Mouse (Mus musculus) olfactory bulb, adult 2 months (tissue): ENCODE measurements around the gene Rnf182. TPM values are rescaled to one million over a fixed set of nuclear protein-coding genes. Genes with fewer than 3 reads are reported as not detected.

Experiments used
- H3K27ac ChIP-seq: fragments of 200-500 bp; 2 replicates; pipeline ENCODE4 v1.5.1; 2012; ENCODE audit warnings: low read depth, low read length; ENCODE audit not compliant: insufficient read depth
- H3K4me1 ChIP-seq: fragments of 200-500 bp; 2 replicates; pipeline ENCODE4 v1.6.1; 2012; ENCODE audit warnings: low read length; ENCODE audit not compliant: control insufficient read depth, insufficient read depth
- H3K4me3 ChIP-seq: fragments of 200-500 bp; 2 replicates; pipeline ENCODE4 v1.5.1; 2012; ENCODE audit warnings: mild to moderate bottlenecking, low read depth, low read length, moderate library complexity; ENCODE audit not compliant: insufficient read depth
- CTCF ChIP-seq: fragments of 200-500 bp; IDR thresholded peaks from 2 replicates; pipeline ENCODE4 v1.5.1; 2012; ENCODE audit warnings: low read depth, mild to moderate bottlenecking, low read length, moderate library complexity; ENCODE audit not compliant: insufficient read depth
- POLR2A ChIP-seq: fragments of 200-500 bp; IDR thresholded peaks from 2 replicates; pipeline ENCODE4 v1.6.1; 2012; ENCODE audit warnings: mild to moderate bottlenecking, low read depth, low read length, moderate library complexity; ENCODE audit not compliant: insufficient read depth
- WGBS: fragments of 180-500 bp; shearing (Covaris S2); methylation state at CpG from one replicate; pipeline ENCODE4 v1.1.7; 2018; 5-methylcytosine and 5-hydroxymethylcytosine counted together
- polyA plus RNA-seq: library from polyadenylated mRNA; stranded (reverse); fragments of >200 nt; gene quantifications from 2 replicates; pipeline ENCODE4 v1.2.4, GENCODE M21; 2012; ENCODE audit warnings: low replicate concordance; ENCODE audit not compliant: missing spikeins, insufficient read depth, insufficient read length

Rnf182 gene
- polyA plus RNA-seq, 1 experiment: not detected

DNA sequence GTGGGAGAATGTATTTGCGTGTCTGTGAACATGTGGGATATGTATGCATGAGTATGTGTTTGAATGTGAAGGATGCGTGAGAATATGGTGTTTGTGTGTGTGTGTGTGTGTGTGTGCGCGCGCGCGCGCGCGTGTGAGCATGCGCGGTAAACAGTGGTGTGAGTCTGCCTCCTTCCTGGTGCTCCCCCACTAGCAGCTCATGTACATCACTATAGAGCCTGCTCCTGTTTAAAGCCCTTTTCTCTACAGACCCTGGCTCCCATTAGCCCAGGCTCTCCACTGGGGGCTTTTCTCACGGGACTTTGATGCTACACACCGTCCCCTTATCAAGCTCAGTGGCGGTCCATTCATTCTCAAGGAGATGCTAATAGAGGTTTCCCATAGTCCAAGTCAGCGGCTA lies 32.5 kb upstream of the Rnf182 start:
- Histone ChIP-seq H3K27ac (no peak overlapping the region), H3K4me3 (no peak overlapping the region), H3K4me1 (peaks cover 8% of the 10 kb centered on the region; the same call in 1 of the 2 replicates)
- TF ChIP-seq CTCF (no peak), POLR2A (no peak)
- WGBS: 51% methylated on average over 16 of the region's 16 CpGs

DNA sequence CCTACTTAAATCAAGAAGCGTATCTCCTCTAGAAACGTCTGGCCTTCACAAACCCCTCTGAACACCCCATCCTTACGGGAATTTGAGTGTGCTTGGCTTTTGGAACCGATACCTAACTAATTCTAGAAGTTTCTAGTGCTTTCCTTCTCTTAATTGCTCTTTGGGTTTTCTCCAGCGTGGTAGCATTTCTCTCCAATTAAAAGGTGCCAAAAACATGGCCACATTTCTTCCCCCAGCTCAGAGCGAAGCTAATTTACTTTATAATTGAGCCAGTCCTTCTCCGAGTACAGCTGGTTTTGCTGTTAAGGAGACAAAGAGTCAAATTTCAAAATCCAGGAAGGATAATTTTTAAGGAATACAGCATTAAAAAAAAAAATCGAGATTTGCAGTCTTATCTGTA lies 32.0 kb upstream of the Rnf182 start:
- no peak for TF ChIP-seq POLR2A
- no peak for TF ChIP-seq CTCF
- Histone ChIP-seq H3K4me3 (no peak overlapping the region), H3K4me1 (peaks cover 8% of the 10 kb centered on the region; the same call in 1 of the 2 replicates), H3K27ac (no peak overlapping the region)
- WGBS: 43% methylated on average over 8 of the region's 8 CpGs

DNA sequence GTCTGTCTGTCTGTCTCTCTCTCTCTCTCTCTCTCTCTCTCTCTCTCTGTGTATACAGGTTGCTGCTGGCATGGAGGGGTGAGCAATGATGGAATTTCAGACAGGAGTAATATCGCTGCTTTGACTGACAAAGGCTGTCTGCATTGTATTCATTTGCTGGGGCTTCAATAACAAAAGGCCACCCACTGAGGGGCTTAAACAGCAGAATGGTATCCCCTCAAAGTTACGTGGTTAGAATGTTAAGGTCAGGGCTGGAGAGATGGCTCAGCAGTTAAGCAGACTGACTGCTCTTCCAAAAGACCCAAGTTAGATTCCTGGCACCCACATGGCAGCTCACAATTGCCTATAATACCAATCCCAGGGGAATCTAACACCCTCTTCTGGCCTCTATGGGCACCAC lies 30.2 kb upstream of the Rnf182 start:
- Histone ChIP-seq H3K27ac (no peak overlapping the region), H3K4me3 (no peak overlapping the region), H3K4me1 (0 out of 2 replicates have a peak, but pooled peaks cover 3% of the 10 kb centered on the region)
- WGBS: 86% methylated on average over 2 of the region's 2 CpGs
- no peak for TF ChIP-seq POLR2A
- TF ChIP-seq CTCF: no peak

DNA sequence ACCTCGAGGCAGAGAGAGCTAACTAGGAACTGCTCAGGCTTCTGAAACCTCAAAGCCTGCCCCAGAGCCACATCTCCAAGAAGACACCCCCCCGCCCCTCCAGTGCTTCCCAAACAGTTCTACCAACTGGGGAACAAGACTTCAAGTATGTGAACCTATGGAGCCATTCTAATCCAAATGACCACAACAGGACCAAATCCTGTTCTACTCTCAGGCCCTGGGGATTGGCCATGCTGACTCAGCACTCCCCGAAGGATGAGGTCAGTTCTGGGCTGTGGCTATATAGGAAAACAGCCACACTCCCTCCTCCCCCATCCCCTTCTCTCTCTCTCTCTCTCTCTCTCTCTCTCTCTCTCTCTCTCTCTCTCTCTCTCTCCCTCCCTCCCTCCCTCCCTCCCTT lies 28.5 kb upstream of the Rnf182 start:
- H3K27ac ChIP-seq: no peak overlapping the region
- no peak overlapping the region for H3K4me3 ChIP-seq
- no peak for TF ChIP-seq CTCF
- TF ChIP-seq POLR2A: no peak
- WGBS: 85% methylated on average over 3 of the region's 3 CpGs
- H3K4me1 ChIP-seq: 0 out of 2 replicates have a peak, but pooled peaks cover 3% of the 10 kb centered on the region

DNA sequence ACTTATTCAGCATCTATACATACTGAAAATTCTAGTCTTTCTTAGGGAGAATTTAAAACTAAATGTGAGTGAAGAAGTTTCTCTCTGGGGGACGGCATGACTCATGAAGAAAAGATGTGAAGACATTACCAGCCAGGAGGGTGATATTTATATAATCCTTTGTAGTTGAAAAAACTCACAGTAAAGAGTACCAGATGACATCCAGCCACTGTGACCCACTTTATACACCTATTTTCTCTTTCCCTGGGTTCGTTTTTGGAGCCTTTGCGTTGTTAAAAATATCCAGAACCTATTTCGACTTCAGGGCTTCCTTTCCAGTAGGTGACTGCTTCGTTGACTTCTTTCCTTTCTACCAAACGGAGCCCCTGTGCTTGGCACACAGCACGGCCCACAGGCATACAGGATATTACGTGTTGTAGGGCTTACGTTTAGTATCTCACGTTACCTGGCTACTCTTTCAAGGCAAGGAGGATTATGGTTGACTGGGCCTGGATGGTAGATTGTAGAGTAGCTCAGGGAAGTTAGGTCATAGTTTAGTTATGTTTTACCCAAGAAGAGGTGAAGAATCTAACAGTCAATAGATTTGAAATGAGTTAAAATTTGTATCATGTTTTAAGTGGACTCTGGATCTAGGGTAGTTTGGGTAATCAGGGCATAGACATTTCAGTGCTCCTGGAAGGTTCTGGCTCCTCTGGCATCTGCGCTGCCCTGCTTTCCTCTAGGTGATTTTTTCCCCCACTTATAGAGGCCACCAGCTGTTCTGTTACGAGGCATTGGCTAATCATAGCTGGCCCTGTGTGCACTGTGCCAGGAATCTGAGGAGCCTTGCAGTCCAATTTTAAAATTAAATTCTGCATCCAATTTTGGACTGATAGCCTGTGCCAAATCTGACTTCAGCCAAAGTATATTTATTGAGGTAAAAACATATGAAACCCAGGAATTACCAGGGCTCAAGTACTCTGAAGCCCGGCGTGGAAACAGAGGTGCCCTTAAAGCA lies 27.4 kb upstream of the Rnf182 start:
- H3K27ac ChIP-seq: no peak overlapping the region
- no peak overlapping the region for H3K4me3 ChIP-seq
- WGBS: 73% methylated on average over 14 of the region's 14 CpGs
- TF ChIP-seq CTCF: no peak
- TF ChIP-seq POLR2A: no peak
- H3K4me1 ChIP-seq: 0 out of 2 replicates have a peak, but pooled peaks cover 3% of the 10 kb centered on the region

DNA sequence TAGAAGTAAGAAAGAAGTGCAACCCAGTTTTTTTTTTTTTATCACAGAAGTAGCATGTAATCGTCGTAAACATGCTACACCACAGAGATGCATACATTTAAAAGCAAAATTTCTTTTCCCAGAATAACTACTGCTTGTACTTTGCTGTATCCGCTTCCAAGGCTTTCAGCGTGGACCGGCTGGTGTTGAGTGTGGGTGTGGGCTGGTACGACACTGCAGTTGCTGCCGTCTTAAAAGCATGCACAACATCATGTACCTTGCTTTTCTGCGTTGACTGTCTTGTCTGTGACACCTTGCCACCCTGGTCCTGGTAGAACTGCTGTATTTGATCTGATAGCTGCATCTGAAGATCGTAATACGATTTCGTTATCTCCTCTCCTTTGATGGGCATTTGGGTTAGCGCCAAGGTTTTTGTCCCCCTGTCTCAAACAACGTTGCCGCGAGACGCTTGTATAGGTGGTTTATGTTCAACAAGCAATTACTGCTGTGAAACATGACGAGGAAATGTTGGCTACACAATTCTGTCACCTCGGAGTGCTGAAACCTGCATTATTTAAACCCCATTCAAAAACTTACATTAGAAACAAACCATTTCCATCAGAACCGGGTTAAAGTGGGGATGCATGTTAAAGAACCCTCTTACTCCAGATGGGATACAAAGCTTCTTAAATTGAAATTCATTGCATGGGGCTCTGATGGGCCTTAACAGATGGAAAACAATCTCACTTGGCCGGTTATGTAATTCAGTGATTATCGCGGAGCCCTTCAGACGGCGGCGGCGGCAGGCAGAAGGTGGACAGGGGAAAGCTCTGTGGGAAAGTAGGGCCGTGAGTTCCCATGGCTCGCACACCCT lies 23.5 kb upstream of the Rnf182 start:
- Histone ChIP-seq H3K4me1 (0 out of 2 replicates have a peak, but pooled peaks cover 3% of the 10 kb centered on the region), H3K4me3 (no peak overlapping the region), H3K27ac (no peak overlapping the region)
- TF ChIP-seq POLR2A (no peak), CTCF (no peak)
- WGBS: 49% methylated on average over 28 of the region's 28 CpGs

DNA sequence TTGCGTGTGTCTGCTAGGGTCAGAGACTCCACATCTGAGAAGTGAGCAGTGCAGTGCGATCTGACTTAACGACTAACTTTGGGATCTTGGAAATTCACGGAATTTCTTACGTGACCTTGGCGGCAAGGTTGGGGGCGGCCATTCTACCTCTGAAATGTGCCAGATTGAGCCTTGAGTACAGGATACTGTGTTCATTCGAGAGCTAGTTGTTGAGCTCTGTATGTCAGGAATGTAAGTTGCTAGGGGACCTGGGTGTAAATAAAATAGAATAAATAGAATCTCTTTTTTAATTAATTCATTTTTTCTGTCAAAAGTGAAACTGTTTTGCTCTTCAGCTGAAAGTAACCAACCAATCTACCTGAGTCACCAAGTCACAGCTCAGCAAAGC lies 22.8 kb upstream of the Rnf182 start:
- 64% methylated on average over 8 of the region's 8 CpGs for WGBS
- TF ChIP-seq POLR2A (no peak), CTCF (no peak)
- Histone ChIP-seq H3K4me1 (0 out of 2 replicates have a peak, but pooled peaks cover 3% of the 10 kb centered on the region), H3K27ac (no peak overlapping the region), H3K4me3 (no peak overlapping the region)

DNA sequence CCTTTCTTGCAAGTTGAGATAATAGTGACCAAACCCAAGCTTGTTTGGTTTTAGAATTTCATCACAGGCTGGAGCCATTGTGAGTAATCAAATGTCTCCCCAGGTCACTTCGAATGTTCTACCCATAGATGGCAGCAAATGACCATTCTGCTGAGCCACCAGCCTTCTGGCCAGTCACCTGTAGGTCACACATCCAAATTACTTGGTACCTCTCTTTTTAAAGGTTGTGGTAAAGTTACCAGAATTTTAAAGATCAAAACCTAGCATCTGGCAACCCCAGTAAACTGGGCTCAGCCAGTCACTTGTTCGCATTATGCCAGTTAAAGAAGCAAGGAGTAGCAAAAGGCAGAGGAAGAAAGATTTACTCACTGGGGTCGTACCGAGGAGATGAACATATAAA lies 19.6 kb upstream of the Rnf182 start:
- Histone ChIP-seq H3K27ac (no peak overlapping the region), H3K4me3 (no peak overlapping the region), H3K4me1 (0 out of 2 replicates have a peak, but pooled peaks cover 3% of the 10 kb centered on the region)
- 69% methylated on average over 4 of the region's 4 CpGs for WGBS
- TF ChIP-seq POLR2A (no peak), CTCF (no peak)
